Mouse (Mus musculus) layer of hippocampus, adult 2 months (tissue): ENCODE measurements around the gene Tmem123. TPM values are rescaled to one million over a fixed set of nuclear protein-coding genes. Genes with fewer than 3 reads are reported as not detected.

ENCODE experiments used
- DNase-seq, 2 experiments: peaks; one replicate each; pipeline ENCODE4 v3.0.0; 2022; ENCODE audit warnings: low spot score in 2 of 2
- H3K27ac ChIP-seq: fragments of 200-600 bp; 2 replicates; pipeline ENCODE4 v1.8.1; 2022
- H3K4me3 ChIP-seq: fragments of 200-600 bp; 2 replicates; pipeline ENCODE4 v1.8.1; 2022; ENCODE audit warnings: mild to moderate bottlenecking
- CTCF ChIP-seq: fragments of 200-600 bp; conservative IDR thresholded peaks from 2 replicates; pipeline ENCODE4 v1.8.1; 2022; ENCODE audit warnings: antibody characterized with exemption, mild to moderate bottlenecking, moderate library complexity
- long read RNA-seq, 2 experiments: library from polyadenylated mRNA; stranded (forward); transcript quantifications; one replicate each; pipeline ENCODE4 v2.0.0; 2021; ENCODE audit warnings: borderline mapping rate in 2 of 2
- total RNA-seq, 2 experiments: library from RNA; stranded (reverse); gene quantifications; 2 replicates each; pipeline ENCODE4 v1.2.3; 2021

Gene Tmem123
- total RNA-seq: 10 to 100 TPM in 1 of 2 experiments, 1 to 10 TPM in 1; 9.9 to 11.1 TPM
- long read RNA-seq, experiment 1, transcript Tmem123-201 (5 exons, 2,907 nt): major isoform, 19 of 22 reads
- long read RNA-seq, experiment 1, partial matches to known transcripts: 0 of 22 reads
- long read RNA-seq, experiment 1, other reads (novel, unspliced or antisense): 2 of 22 reads
- long read RNA-seq, experiment 2, transcript Tmem123-201 (5 exons, 2,907 nt): major isoform, 12 of 16 reads
- long read RNA-seq, experiment 2, partial matches to known transcripts: 2 of 16 reads
- long read RNA-seq, experiment 2, other reads (novel, unspliced or antisense): 1 of 16 reads

DNA sequence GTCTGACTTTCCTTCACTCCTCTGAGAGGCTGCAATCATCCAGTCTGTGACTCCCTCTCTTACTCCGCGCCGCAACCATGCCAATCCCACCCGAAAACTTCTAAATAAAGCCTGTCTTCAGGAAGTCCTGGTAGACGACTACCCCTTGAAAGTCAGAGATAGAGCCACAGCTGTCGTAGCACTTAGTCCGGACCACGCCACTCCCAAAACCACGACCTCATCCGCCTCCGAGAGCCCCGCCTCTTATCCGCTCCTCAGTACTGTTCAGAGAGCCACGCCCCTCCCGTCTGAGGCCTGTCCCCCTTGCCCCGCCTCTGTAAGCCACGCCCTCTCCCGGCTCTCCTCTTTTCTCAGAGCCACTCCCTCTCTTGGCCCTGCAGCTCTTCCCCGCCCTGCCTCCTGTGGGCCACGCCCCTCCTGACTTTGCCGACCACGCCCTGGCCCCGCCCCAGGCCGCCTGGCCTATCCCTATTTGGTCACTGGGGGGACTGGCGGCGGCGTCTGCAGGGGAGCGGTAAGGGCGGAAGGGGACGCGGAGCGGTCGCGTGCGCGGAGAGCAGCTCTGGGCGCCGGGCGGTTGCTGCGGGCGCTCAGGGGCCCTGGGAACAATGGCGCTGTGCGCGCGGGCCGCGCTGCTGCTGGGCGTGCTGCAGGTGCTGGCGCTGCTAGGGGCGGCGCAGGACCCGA lies at the start of gene Tmem123:
Gene Tmem123, plus strand, starts transcription at position 428 of the 687 bp plus-strand sequence.
- Histone ChIP-seq H3K4me3 (peak within 1 kb of the TSS; percentile 76), H3K27ac (peak within 1 kb of the TSS; percentile 88)
- peak; percentile 93 to 97 for DNase-seq
- peak; percentile 65 for TF ChIP-seq CTCF

GRCm38 (mm10) chr9:7714062-7714907 lies 49.6 kb upstream of the Tmem123 start:
- peak; percentile 90 for TF ChIP-seq CTCF
- peak; percentile 21 to 44 for DNase-seq
- H3K27ac ChIP-seq: no peak overlapping the region
- no peak overlapping the region for H3K4me3 ChIP-seq

GRCm38 (mm10) chr9:7714908-7715175 lies 49.0 kb upstream of the Tmem123 start:
- Histone ChIP-seq H3K4me3 (no peak overlapping the region), H3K27ac (no peak overlapping the region)
- DNase-seq: no peak
- no peak for TF ChIP-seq CTCF

DNA sequence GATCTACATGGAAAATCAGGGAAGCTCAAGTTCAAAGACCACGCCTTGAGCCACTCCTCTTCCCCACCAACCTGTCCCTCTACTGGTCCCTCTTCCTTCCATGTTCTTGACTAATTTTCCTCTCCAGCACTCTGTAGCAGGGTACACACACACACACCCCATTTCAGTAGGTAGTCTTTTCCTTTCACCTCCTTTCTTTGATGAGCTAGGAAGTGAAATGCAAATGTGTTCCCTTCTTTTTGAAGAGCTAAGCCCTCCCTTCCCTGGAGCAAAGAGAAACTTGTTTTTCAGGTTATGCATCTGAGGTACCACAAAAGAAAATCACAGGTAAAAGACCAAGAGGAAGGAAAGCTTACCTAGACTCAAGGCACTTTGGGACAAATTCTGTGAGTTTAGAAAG lies 42.3 kb upstream of the Tmem123 start:
- no peak for TF ChIP-seq CTCF
- H3K27ac ChIP-seq: no peak overlapping the region
- DNase-seq: no peak
- H3K4me3 ChIP-seq: no peak overlapping the region

GRCm38 (mm10) chr9:7728997-7729396 lies 34.8 kb upstream of the Tmem123 start:
- no peak for DNase-seq
- no peak for TF ChIP-seq CTCF
- Histone ChIP-seq H3K4me3 (no peak overlapping the region), H3K27ac (no peak overlapping the region)

GRCm38 (mm10) chr9:7742696-7743095 lies 21.1 kb upstream of the Tmem123 start:
- Histone ChIP-seq H3K4me3 (no peak overlapping the region), H3K27ac (no peak overlapping the region)
- no peak for DNase-seq
- no peak for TF ChIP-seq CTCF

GRCm38 (mm10) chr9:7744156-7744555 lies 19.7 kb upstream of the Tmem123 start:
- DNase-seq: no peak
- no peak for TF ChIP-seq CTCF

GRCm38 (mm10) chr9:7748881-7749280 lies 15.0 kb upstream of the Tmem123 start:
- Histone ChIP-seq H3K4me3 (no peak overlapping the region), H3K27ac (no peak overlapping the region)
- DNase-seq: no peak
- TF ChIP-seq CTCF: no peak

More at GRCm38 (mm10) chr9:7744156-7744555, 19.7 kb upstream of the Tmem123 start:
- Histone ChIP-seq H3K4me3 (no peak overlapping the region), H3K27ac (no peak overlapping the region)

DNA sequence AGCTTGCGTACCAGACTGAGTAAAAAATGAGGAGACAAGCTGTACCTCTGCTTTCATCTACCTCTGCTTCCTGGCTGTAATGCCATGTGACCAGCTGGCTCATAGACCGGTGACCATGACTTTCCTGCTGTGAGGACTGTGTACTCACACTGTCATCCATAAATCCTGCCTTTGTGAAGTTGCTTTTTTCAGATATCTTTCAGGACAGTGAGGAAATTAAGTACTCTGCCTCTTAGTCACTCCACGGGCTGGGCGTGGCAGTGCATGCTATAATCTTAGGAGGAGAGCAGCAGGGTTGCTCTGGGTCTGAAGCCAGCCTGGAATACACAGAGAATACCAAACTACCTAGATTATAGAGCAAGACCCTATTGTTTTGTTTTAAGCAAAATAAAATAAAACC lies 14.3 kb upstream of the Tmem123 start:
- no peak for DNase-seq
- no peak for TF ChIP-seq CTCF
- Histone ChIP-seq H3K27ac (no peak overlapping the region), H3K4me3 (no peak overlapping the region)

GRCm38 (mm10) chr9:7755889-7756423 lies 7.9 kb upstream of the Tmem123 start:
- no peak for TF ChIP-seq CTCF
- H3K4me3 ChIP-seq: no peak overlapping the region
- DNase-seq: no peak
- no peak overlapping the region for H3K27ac ChIP-seq

DNA sequence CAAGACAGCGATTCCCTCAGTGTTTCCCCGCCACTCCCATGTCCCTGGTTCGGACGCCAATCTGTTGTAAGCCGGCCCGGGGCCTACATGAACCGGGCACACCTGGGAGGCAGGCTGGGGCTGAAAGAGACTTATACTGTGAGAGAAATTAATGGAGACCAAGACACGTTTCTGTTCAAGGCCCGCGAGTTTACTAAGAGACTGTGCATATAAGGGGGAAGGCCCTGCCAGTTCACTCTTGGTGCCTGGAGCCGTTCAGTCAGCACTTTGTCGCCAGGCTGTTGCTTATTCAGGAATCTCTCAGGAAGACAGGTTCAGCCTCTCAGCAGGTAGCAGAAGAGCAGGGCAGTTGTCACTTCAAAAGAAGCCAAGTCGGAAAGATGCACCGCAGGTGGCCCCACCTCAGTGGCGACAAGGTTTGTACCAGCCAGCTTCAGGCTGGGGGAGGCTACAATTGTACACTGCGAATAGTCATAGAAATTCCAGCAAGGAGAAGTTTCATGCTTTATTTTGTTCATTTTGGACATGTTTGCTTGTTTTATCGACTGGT lies 1.9 kb upstream of the Tmem123 start:
- DNase-seq: no peak
- no peak for TF ChIP-seq CTCF
- Histone ChIP-seq H3K27ac (no peak overlapping the region), H3K4me3 (no peak overlapping the region)

- no peak for DNase-seq
- Histone ChIP-seq H3K27ac (no peak overlapping the region), H3K4me3 (no peak overlapping the region)
- TF ChIP-seq CTCF: no peak
These were observed 1.1 kb upstream of the Tmem123 start for GRCm38 (mm10) chr9:7762741-7763140.

DNA sequence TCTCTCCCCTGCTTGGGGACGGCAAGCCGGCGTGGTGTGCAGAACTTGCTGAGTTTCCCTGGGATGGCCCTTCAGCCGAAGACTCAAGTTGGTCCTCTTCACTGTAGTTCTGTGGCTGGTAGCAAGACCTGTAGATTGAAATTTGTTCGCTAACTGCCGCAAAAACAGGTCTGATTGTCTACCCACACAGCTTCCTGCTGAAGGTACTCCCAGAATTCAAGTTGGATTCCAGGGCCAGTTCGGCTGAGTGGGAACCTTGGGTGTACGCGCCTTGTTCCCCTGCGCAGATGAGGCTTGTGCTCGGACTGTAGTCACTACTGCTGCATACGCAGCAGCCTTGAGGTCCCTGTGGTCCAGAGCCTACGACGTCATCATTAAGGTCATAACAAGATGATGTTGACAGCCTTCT lies 626 bp downstream of the Tmem123 start:
- no peak for TF ChIP-seq CTCF
- Histone ChIP-seq H3K27ac (peak overlapping the region; percentile 88), H3K4me3 (peak overlapping the region; percentile 76)
- DNase-seq: peak in 1 of 2 experiments; percentile 19
